Mouse (Mus musculus): Measurements from ENCODE around the gene Mtln.

GRCm38 (mm10) chr2:127839425-127839824, 47.1 kb upstream of the Mtln start:
- TF ChIP-seq ETS1 (conservative IDR thresholded peaks at IDR 0.05; ENCODE audit: low read depth, low read length) (no peak), JUND (conservative IDR thresholded peaks at IDR 0.05; ENCODE audit: low read depth, low read length) (no peak), EP300 (IDR thresholded peaks at IDR 0.05; ENCODE audit: low read length) (no peak), POLR2A (IDR thresholded peaks at IDR 0.05; ENCODE audit: low read depth, low read length) (no peak), CTCF (conservative IDR thresholded peaks at IDR 0.05 in 1 of 2, IDR thresholded peaks at IDR 0.05 in 1 of 2; ENCODE audit: low read depth in 2 of 2, low read length in 2 of 2) (no peak), ZC3H11A (IDR thresholded peaks at IDR 0.05; ENCODE audit: low read depth, low read length) (no peak)
